Mouse (Mus musculus) naive thymus-derived CD4-positive, alpha-beta T cell, adult 2 months (primary cell): ENCODE results near the gene Rbl1.
"Not testable (repeated sequence)": the region's sequence is repeated elsewhere in the genome, so short reads cannot be mapped to it uniquely, and the experiment has no call there.

Source experiments
- DNase-seq: peaks from one replicate; pipeline ENCODE4 v3.0.0-alpha.2; 2011; ENCODE audit warnings: low read depth

Rbl1 gene

DNA sequence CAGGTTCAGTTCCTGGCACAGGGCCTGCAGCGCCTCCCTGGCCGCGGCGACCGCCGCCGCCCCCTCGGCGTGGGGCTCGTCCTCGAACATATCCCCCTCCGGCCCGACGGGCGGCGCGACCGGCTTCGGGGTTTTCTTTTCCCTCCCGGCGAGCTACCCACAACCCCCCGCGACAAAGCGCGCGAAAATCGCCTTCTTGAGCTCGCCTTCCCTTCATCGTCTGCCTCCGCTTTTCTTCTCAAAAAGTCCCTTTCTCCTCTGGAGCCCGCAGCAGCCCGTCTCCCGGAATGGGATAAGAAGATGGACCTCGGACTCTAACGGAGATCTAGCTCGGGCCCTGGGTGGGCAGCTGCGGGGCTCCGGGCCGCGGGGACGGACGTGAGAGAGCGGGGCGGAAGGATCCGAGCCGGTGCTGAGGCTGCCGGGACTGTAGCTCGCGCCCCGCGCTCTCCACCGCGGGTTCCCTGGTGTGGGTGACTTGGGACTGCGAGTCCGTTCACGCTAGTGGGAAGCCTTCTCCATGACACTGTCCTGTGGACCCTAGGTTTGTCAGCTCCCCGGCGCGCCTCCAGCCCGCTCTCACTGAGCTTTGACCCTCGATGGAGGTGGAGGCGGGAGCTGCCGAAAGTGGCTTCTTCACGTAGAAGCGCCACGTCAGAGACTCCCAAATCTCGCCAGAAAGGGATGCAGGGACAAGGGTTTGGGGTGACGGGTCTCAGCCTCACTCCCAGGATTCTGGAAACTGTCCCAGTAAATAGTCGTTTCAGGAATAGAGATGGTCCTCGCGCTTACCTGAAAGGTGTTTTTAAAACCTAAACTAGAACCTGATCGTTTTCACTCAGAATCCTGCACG, at the start of gene Rbl1:
Gene Rbl1 (minus strand): TSS at position 169 of the 853 bp plus-strand sequence.
- peak; percentile 95 for DNase-seq

DNA sequence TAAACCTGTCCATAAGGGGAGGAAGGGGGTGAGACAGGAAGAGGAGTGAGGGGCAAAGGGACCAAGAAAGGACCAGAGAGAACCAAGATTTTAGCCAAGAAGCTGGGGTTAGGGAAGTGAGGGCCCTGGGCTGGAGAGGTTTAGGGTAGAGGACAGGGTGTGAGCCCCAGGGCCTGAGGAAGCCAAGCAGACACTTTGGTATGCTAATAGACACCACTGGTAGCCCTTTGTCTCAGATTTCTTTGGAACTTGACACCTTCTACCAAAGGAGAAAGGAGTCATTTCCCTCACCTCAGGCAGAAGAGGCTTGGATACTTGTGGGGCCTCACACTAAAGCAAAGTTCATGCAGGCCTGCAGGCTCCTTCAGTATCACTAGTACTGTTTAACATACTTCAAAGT, 43.8 kb upstream of the Rbl1 start:
- DNase-seq, result no peak

DNA sequence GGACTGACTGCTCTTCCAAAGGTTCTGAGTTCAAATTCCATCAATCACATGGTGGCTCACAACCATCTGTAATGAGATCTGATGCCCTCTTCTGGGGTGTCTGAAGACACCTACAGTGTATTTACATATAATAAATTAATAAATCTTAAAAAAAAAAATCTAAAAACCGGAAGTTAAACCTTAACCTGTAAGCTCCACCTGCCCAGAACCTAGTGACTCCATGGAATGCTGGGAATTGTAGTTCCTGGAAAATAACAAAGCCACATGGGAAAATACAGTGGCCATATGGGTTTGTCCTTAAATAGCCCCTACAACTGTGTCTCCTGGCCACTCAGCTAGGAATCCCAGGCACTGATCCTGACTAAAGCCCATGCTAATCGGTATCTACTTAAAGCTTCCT, 41.3 kb upstream of the Rbl1 start:
- no peak for DNase-seq

DNA sequence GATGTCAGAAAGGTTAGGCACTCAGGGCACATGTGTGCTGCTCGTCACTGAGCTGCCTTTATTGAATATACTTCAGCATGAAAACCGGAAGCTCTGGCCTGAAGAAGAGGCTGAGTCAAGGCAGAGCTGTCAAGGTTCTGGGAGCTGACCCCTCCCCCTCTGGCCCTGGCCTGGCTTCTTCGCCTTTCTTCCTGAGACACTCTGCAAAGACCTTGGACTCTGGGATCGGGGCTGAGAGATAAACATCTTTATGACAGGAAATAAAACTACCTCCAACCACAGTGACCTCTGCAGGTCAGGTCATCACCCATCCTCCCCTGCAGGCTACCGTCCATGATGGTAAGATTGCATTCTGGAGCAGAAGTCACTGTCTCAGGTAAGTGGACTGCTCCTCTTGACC, 40.7 kb upstream of the Rbl1 start:
- no peak for DNase-seq

DNA sequence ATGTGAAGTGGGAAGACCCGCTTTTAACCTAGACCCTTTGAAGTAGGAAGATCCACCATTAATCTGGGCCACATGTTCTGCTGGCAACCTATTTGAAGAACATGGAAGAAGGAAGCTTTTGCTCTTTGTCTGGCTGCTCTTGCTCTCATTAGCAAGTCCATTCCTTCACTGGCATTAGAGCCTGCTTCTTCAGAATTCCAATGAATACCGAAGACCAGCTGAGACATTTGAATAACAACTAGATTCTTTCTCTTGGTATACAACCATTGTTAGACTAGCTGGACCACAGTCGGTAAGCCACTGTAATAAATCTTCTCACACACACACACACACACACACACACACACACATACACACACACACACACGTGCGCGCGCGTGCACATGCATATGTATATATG, 31.6 kb upstream of the Rbl1 start:
- no peak for DNase-seq

DNA sequence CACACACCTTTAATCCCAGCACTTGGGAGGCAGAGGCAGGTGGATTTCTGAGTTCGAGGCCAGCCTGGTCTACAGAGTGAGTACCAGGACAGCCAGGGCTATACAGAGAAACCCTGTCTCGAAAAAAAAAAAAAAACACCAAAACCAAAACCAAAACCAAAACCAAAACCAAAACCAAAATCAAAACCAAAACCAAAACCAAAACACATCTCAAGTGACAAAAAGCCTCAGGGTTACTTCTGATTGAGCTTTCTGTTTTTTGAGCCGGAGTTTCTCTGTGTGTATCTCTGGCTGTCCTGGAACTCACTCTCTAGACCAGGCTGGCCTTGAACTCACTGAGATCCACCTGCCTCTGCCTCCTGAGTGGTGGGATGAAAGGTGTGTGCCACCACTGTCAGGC, 17.6 kb upstream of the Rbl1 start:
- peak; percentile 36 for DNase-seq

DNA sequence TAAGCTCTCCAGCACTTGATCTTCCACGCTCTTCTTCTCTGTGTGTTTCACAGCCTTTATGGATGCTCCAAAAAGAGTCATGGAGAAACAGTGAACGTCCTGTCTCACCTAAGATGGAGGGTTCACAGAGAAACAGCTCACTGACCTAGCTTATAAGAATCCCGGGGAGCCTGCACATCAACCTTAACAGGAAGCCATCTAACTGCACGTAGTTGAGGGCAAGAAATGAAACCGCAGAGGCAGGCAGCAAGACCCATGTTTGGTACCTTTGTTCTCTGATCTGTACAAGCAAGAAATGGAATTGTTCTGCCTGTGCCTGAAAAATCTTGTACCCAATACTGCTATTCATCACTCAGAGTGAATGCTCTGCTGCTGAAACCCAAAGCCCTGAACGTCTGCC, 15.8 kb upstream of the Rbl1 start:
- DNase-seq, result peak; percentile 29

DNA sequence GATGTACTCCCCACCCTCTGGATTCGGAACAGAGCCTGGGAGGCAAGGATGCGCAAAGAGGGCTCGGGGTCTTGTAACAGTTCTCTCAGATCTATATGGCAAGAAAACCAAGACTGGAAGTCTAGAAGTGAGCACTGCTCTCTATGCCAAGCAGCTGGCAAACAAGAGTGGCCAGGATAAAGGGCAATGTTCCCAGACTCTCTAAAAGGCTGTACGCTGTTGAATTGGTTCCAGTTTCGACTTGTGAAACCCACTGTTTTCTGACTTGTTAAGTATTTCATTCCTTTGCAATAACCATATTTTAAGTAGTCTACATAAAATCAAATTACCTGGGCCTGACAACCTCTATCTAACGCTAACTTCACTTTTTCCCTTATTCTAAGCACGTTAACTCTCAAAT, 7.4 kb upstream of the Rbl1 start:
- DNase-seq, result no peak

DNA sequence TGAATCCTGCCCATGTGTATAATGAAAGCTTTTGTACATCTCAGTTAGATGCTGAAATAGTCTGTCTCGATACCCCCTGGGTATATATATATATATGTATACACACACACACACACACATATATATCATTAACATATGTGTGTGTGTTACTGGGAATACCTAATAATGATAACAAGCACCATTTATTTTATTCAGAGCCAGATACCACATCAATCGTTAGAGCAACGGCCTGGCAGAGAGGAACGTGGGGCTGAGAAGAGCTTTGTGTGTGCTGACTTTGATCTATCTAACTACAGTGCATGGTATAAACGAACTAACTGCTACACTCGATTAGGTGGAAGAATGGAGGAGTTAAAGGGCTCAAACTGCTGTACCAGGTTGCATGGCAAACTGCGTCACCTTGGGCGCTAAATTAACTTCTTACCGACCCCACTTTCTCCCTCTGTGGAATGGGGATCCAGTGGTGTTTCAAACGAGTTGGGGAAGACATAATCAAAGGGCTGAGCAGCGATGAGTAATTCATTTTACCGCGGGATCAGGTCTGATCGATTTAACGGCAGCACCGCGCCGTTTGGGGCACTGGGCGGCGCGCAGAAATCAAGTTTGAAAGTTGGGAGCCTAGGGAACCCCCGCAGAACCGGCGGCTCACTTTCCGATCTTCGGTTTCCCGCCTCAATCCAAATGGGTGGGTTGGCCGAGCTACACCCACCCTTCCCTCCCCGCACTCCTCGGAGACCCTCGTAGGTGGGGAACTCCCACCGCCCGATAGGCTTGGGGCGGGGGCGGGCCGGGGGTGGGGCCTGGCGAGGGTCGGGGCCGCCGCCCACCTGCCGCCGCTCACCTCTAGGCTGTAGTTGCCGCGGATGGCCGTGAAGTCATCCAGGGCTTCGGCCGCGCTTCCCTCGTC, 622 bp downstream of the Rbl1 start:
- DNase-seq, result peak; percentile 74

DNA sequence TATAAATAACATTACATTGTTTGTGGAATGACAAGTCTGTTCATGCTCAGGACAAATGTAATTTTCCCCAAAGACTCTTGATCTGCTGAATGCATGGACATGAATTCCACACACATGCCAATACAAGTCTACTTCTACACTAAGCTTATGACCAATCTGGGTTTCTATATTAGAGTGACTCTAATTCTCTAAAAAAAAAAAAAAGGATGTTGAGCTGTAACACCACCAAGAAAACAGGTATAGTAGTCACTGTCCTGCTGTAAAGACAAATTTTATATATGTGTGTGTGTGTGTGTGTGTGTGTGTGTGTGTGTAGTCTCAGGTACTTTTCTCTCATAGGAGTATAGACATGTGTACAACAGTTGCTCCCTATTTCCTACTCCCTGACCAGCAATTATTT, 1.3 kb downstream of the Rbl1 start:
- peak; percentile 16 for DNase-seq

DNA sequence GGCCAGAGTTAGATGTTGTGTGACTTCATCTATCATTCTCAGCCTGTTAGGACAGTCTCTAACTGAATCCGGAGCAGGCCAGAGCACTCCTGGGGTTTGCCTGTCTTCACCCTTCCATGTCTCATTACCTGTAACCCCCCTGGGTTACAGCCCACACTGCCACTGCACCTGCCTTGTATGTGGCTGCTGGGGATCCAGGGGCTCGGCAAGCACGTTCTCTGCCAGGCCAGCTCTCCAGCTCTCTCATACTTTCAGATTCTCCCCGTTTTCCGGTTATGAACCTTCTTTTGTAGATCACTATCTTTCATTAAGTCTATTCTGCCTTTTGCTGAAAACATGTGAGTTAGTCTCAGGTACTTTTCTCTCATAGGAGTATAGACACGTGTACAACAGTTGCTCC, 2.0 kb downstream of the Rbl1 start:
- DNase-seq, result peak; percentile 46

DNA sequence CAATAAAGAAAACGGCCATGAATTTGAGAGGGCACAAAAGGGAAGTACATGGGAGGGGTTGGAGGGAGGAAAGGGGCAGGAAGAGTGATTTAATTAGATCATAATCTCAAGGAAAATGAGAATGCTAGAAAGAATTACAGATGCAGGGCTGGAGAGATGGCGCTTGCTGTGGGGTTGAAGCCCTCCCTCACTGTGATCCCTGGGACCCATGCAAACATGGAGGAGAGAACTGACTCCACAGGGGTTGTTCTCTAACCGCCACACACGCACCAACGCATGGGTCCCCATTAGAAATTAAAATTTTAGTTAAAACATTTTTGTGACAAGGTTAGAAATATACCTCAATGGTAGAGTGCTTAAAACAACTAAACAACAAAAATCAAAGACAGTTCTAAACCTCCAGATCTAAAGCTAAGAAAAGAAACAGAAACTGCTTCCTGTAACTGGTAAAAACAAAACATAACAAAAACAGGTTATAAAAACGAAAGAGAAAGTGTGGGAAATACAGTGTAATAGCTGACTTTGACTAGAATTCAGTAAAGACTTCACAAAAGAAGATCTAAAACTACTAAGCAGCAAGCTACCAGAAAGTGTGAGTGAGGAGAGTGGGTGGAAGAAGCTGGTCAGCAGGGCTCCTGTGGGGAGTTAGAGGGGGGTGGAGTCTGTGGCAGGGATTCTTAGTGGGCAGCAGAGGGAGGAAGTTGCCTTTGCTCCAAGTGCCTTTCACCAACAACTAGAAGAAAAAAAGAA, 3.1 kb downstream of the Rbl1 start:
- peak; percentile 75 for DNase-seq

DNA sequence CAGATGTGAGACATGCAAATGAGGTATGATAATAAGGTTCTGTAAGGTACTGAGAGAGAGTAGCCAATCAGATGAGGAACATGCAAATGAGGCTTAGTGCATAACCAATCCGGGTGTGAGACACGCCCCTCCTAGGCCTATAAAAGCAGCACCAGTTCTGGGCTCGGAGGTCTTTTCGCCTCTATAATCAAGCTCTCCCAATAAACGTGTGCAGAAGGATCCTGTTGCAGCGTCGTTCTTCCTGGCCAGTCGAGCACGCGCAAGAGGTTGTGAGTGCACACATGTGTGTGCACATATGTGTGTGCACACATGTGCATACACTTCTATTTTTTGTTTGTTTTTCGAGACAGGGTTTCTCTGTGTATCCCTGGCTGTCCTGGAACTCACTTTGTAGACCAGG, 5.9 kb downstream of the Rbl1 start:
- DNase-seq, result not testable (repeated sequence)

DNA sequence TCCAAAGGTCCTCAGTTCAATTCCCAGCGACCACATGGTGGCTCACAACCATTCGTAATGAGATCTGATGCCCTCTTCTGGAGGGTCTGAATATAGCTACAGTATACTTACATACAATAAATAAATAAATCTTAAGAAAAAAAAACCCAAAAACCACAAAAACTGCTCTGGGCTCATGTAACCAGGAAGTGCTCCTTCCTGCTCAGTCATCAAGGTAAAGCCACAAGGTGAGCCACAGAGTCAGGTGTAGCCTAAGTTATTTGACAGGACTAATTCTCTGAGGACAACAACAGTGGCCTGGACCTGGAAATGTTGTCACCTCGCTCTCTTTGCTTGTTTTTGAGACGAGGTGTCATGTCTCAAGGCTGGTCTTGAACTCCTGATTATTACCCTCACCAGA, 13.7 kb downstream of the Rbl1 start:
- peak; percentile 23 for DNase-seq

DNA sequence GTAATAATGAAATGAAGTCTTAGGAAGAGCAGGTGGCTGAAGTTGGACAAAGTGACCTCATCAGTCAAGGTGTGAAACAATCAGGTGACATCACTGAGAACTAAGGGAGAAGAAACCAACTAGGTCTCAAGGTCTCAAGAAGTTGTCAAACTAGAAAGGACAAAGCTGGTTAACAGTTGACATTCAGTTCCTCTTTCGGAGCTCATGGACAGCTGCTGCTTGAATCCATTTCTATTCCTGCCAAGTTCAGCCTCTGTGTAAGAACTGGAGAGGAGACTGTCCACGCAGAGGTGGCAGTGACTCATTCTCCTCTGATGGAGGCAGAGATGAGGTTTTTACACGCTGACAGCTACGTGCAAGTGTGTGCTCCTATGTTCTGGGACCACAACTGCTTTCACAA, 17.1 kb downstream of the Rbl1 start:
- DNase-seq, result no peak

DNA sequence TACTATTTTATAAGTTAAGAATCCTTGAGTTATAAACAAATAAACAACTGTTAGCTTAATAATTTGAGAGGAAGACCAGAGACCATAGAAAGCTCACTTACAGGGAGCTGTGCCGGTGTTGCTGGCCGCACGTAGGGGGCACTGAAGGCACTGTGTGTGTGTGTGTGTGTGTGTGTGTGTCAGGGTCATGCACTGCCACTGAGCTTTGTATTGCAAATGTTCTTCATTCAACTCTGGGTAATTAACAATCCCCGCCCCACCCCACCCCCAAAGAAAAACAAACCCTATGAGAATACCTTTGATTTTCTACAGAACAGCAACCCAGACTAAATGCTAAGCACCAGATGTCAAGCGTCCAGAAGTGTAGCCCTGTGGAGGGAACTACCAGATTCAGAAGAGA, 17.8 kb downstream of the Rbl1 start:
- no peak for DNase-seq

DNA sequence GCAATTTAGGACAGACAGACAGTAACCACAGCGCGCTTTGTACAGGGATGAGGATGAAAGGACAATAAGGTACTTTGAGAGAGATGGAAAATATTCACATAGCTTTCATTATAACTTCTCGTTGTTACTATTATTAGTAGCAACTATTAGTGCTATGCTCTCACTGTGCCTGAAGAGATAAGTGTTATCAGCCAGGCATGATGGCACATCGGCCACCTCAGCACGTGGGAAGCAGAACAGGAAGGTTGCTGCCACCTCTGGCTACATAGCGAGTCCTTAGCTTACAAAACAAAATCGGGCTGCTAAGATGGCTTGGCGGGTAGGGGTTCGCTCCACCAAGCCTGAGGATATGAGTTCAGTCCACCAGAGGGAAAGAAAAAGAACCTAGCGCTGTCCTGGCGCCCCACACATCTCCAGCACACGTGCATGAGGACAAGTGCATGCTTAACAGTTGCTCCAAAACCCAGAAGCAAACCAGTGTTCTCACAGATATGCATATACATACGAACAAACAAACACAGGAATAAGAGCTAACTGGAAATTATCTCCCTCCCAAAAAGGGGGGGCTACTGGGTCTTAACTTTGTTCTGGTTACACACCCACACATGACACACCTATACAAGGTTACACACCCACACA, 19.2 kb downstream of the Rbl1 start:
- DNase-seq, result no peak

DNA sequence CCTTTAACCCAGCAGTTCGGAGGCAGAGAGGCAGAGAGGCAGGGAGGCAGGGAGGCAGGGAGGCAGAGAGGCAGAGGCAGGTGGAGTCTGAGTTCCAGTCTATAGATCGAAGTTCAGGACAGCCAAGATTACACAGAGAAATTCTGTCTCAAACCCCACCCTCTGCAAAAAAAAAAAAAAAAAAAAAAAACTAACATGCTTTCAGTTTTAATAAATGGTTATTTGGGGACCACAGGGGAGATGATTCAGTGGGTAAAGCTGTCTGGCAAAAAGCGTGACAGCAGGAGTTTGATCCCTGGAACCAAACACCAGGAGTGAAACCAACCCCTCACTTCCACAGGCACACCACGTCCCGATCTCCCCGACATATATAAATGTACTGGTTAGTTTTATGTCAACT, 26.2 kb downstream of the Rbl1 start:
- DNase-seq, result no peak

DNA sequence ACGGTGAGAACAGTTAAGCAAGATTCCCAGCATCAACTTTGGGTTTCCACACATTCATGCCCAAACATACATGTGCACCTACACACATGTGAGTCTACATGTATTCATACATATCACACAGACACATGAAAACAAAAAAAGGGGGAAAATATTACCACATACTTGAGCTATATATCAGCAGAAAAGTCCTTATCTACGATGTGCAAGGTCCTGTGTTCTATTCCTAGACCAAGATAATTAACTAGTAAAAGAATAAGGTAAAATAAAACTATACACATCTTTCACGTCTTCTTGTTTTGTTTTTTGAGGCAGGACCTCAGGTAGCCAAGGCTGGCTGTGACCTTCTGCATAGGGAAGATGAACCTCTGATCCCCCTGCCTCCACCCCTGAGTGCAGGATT, 28.1 kb downstream of the Rbl1 start:
- DNase-seq, result no peak

DNA sequence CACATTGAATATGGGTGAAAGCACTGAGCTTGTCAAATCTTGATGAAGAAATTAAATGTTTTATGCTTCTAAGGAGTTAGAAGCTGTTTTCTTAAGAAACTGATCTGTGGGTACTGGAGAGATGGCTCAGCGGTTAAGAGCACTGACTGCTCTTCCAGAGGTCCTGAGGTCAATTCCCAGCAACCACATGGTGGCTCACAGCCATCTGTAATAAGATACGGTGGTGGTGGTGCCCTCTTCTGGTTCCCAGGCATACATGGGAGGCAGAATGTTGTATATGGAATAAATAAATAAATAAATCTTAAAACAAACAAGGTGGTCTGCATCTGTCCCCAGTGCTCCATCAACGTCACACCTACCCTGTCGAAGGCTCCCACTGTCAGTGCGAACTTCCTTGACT, 29.9 kb downstream of the Rbl1 start:
- DNase-seq, result no peak

DNA sequence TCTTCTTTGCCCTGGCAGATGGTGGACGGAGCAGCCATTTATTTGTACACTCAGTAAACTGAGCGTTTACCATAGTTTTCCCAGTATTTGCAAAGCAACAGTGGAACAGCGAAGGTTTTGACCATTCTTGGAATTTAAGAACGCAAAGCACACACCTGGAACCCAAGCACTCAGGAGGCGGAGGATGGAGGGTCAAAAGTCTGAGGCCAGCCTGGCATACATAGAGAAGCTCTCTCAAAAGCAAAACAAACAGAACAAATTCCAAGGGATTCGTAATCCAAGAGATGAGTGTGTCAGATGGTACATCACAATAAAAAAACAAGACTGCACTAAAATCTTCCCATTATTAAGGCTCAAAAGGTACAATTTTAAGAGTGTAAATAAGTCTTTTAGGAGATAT, 30.8 kb downstream of the Rbl1 start:
- no peak for DNase-seq

DNA sequence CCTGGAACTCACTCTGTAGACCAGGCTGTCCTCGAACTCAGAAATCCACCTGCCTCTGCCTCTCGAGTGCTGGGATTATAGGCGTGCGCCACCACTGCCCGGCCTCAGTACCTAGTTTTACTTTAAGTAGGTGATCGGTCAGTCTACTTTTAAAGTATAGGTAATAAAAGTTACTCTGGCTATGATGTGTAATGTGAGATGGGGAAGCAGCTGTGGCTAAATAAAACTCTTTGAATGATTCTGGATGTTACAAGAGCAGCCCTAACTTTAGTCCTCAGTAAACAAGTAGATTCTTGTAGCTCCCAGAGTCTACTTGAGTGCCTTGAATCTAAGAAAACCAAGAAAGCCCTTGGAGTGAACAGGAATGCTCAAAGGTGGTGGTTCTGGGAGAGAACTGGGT, 31.4 kb downstream of the Rbl1 start:
- DNase-seq, result no peak
